In the genomic region with DNA sequence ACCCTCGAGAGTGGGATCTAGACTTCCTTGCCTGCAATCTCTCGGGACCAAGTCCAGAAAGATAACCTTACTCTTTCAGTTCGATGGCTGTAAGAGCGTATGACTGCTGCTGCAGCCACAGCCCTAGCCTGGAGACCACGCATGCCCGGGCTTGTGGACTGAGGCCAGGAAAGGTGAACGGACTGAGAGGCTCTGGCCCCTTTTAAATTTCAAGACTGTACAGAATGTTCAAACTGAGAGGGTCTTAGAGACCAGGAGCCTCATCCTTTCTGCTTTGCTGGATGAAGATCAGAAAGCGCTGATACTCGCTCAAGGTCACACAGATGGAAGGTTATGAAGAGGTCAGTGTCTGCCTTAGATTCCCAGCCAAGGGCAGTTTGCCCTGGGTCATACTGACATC, we compare ENCODE assay signal across 18 mouse cellular contexts. TPM values are rescaled to one million over a fixed set of nuclear protein-coding genes. Genes with fewer than 3 reads are reported as not detected.
DNase-seq lines count a peak whose midpoint lies in the region; ATAC-seq and TF ChIP-seq lines count a peak whose summit lies in the region.
"Had no signal": no experiment of that assay in that cellular context is flagged by ENCODE, and none has a peak within 500 bp of the region (broad histone marks: within the 10 kb centered on the region; RNA-seq: fewer than 3 reads in every experiment).

No protein-coding gene starts in this region.

- H3K4me2 ChIP-seq in heart, embryonic 12.5 days: peak overlapping the region; percentile 51
- H3K4me2 ChIP-seq: embryonic facial prominence, embryonic 13.5 days; hindbrain, embryonic 12.5 days; limb, embryonic 15.5 days had no signal

- no peaks in the 10 kb centered on the region for H3K36me3 ChIP-seq in heart, embryonic 12.5 days
- no peaks in the 10 kb centered on the region for H3K36me3 ChIP-seq in ES-Bruce4 (ENCODE audit: control insufficient read depth, insufficient read depth, low read length, poor library complexity, severe bottlenecking)
- H3K36me3 ChIP-seq in ES-E14 (ENCODE audit: control insufficient read depth, insufficient read depth, low read length, poor library complexity, severe bottlenecking): no peaks in the 10 kb centered on the region
- H3K36me3 ChIP-seq: embryonic facial prominence, embryonic 13.5 days; hindbrain, embryonic 12.5 days; limb, embryonic 15.5 days had no signal

- TF ChIP-seq CTCF in ES-Bruce4 (IDR thresholded peaks at IDR 0.05; ENCODE audit: low read depth, low read length): no peak

- in situ Hi-C loops in ES-E14 (cut with MboI; ENCODE audit: low sequenced_read_pairs in 2 of 2, unreplicated experiment in 2 of 2): no loop called here

- no peak overlapping the region for H3K4me3 ChIP-seq in heart, embryonic 12.5 days
- H3K4me3 ChIP-seq in ES-Bruce4 (ENCODE audit: low read depth, low read length) (no peak overlapping the region), ES-E14 (ENCODE audit: insufficient read depth in 1 of 2, low read depth in 1 of 2, low read length in 2 of 2, poor library complexity in 1 of 2, severe bottlenecking in 1 of 2) (no peak overlapping the region)
- H3K4me3 ChIP-seq: embryonic facial prominence, embryonic 13.5 days; hindbrain, embryonic 12.5 days; limb, embryonic 15.5 days had no signal

- 0 out of 2 replicates have a peak, but pooled peaks have one; percentile 23 for ATAC-seq in heart, embryonic 12.5 days (ENCODE audit: insufficient number of reproducible peaks, low FRiP score)
- ATAC-seq: midbrain, embryonic 16.5 days; Patski had no signal

- no peak for DNase-seq in heart, adult 9 months (ENCODE audit: low spot score in 2 of 2)
- DNase-seq in ES-E14 (ENCODE audit: low read depth, low spot score): no peak
- peak; percentile 20 for DNase-seq in heart, postnatal 4 days
- no peak for DNase-seq in spleen, adult 18-20 months
- no peak for DNase-seq in ovary, postnatal 36 days (ENCODE audit: low spot score)
- DNase-seq in gastrocnemius, postnatal 10 days: no peak
- DNase-seq: cerebellum, postnatal 36 days; gastrocnemius, postnatal 25 days; kidney, adult 18-20 months; kidney, postnatal 25 days; lung, adult 2 months had no signal

- peaks cover 21% of the 10 kb centered on the region for H3K4me1 ChIP-seq in heart, embryonic 12.5 days (replicated peaks)
- H3K4me1 ChIP-seq in ES-Bruce4 (ENCODE audit: control insufficient read depth, insufficient read depth, low read length) (no peaks in the 10 kb centered on the region), ES-E14 (ENCODE audit: control insufficient read depth in 2 of 2, insufficient read depth in 2 of 2, low read length in 2 of 2, poor library complexity in 1 of 2) (peaks cover 0 to 17% of the 10 kb centered on the region in 2 experiments; a peak in 3 of 4 replicates)

- 0 out of 2 replicates have a peak, but pooled peaks have one; percentile 20 for TF ChIP-seq EP300 in ES-Bruce4 (IDR thresholded peaks at IDR 0.05; ENCODE audit: insufficient read depth, low read depth, low read length)

- WGBS in heart, embryonic 12.5 days: 24% methylated on average over 9 of the region's 9 CpGs

- TF ChIP-seq POLR2A in ES-Bruce4 (IDR thresholded peaks at IDR 0.05; ENCODE audit: insufficient read depth, low read length): no peak

- no peaks in the 10 kb centered on the region for H3K27me3 ChIP-seq in heart, embryonic 12.5 days (replicated peaks)
- 0 out of 2 replicates have a peak, but pooled peaks cover 2% of the 10 kb centered on the region for H3K27me3 ChIP-seq in ES-Bruce4 (ENCODE audit: control insufficient read depth, insufficient read depth, low read length, poor library complexity, severe bottlenecking)
- H3K27me3 ChIP-seq: limb, embryonic 15.5 days; Patski had no signal

- no peaks in the 10 kb centered on the region for H3K9me3 ChIP-seq in heart, embryonic 12.5 days (replicated peaks)
- H3K9me3 ChIP-seq in ES-Bruce4 (replicated peaks; ENCODE audit: control insufficient read depth, insufficient read depth, low read length, poor library complexity, severe bottlenecking) (no peaks in the 10 kb centered on the region), ES-E14 (ENCODE audit: control insufficient read depth, insufficient read depth, low read depth, low read length) (no peaks in the 10 kb centered on the region)
- H3K9me3 ChIP-seq: embryonic facial prominence, embryonic 13.5 days; hindbrain, embryonic 12.5 days; limb, embryonic 15.5 days had no signal

- H3K9ac ChIP-seq in heart, embryonic 12.5 days: no peak overlapping the region
- no peak overlapping the region for H3K9ac ChIP-seq in ES-Bruce4 (ENCODE audit: low read depth, poor library complexity, severe bottlenecking)
- 0 out of 2 replicates have a peak overlapping the region, but pooled peaks have one; percentile 11 for H3K9ac ChIP-seq in ES-E14 (ENCODE audit: insufficient read depth, low read depth, low read length, poor library complexity, severe bottlenecking)
- H3K9ac ChIP-seq: embryonic facial prominence, embryonic 13.5 days; hindbrain, embryonic 12.5 days; limb, embryonic 15.5 days had no signal

- H3K27ac ChIP-seq in heart, embryonic 12.5 days (ENCODE audit: poor library complexity, severe bottlenecking): no peak overlapping the region
- H3K27ac ChIP-seq in ES-Bruce4 (ENCODE audit: insufficient read depth, low read length) (no peak overlapping the region), ES-E14 (ENCODE audit: insufficient read depth, low read depth, low read length, poor library complexity, severe bottlenecking) (peak overlapping the region; percentile 38; the same call in 1 of the 2 replicates)
- H3K27ac ChIP-seq: embryonic facial prominence, embryonic 13.5 days; hindbrain, embryonic 12.5 days; limb, embryonic 15.5 days had no signal

TF ChIP-seq in ES-E14, 5 proteins besides CTCF, POLR2A, EP300 and RAD21:
- TF ChIP-seq MAFK (IDR thresholded peaks at IDR 0.05; ENCODE audit: insufficient read depth, low read depth, low read length) (no peak), HCFC1 (IDR thresholded peaks at IDR 0.05; ENCODE audit: borderline replicate concordance, insufficient read depth, low read length) (no peak), ZC3H11A (IDR thresholded peaks at IDR 0.05; ENCODE audit: borderline replicate concordance, low read depth, low read length) (no peak), ZNF384 (IDR thresholded peaks at IDR 0.05; ENCODE audit: low read depth, low read length) (no peak), CHD2 (IDR thresholded peaks at IDR 0.05; ENCODE audit: low read depth, low read length) (no peak)
TF ChIP-seq in ES-E14: peak in this region for 0.

RNA-seq across cellular contexts. Expression of a gene that starts 4.8 kb away (rescaled TPM):
- polyA plus RNA-seq in heart, embryonic 12.5 days (2016; fragmentation: Nextera tagmentation; extraction: Ambion mirVana): 12.6 and 13.4 TPM in 2 replicates
- polyA plus RNA-seq in ES-Bruce4 (2011; ENCODE audit: insufficient read depth, insufficient read length, low read depth, missing spikeins): 6.3 and 6.7 TPM in 2 replicates
- total RNA-seq in ES-E14 (2012; rRNA removed): 13.3 and 19.0 TPM in 2 replicates
- 1 to 10 TPM; 7.0 to 9.8 TPM for total RNA-seq in heart, postnatal 4 days (2021)
- 1 to 10 TPM; 5.0 to 6.0 TPM for total RNA-seq in gastrocnemius, postnatal 10 days (2021)
